Mouse (Mus musculus): ENCODE data around the gene Fhit.
"Not testable (repeated sequence)": the region's sequence is repeated elsewhere in the genome, so short reads cannot be mapped to it uniquely, and the experiment has no call there.

The Fhit gene

GRCm38 (mm10) chr14:10917893-10918803 lies 243.7 kb downstream of the Fhit start:
- no peak for DNase-seq (ENCODE audit: low spot score)

GRCm38 (mm10) chr14:10908011-10908410 lies 253.8 kb downstream of the Fhit start:
- DNase-seq (ENCODE audit: low spot score) = no peak

- no peak for DNase-seq (ENCODE audit: low spot score)
Observed at GRCm38 (mm10) chr14:10882759-10883158, 279.1 kb downstream of the Fhit start.

DNA sequence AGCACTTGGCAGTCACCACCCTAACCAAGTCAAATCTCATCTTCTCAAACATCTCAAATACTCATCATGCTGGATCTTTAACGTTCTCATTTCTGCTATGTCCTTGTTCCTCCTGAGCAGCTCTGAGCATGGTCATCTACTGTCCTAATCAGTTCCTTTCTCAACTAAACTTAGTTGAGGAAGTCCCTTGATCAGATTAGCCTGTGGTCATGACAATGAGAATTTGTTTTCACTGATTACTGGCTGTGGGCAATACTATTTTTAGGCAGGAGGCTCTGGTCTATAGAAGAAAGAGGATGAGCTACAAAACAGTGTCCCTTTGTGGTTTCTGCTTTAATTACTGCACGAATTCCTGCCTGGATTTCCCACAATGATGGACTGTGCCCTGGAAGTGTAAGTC lies 281.1 kb downstream of the Fhit start:
- DNase-seq (ENCODE audit: low spot score) = no peak

- no peak for DNase-seq (ENCODE audit: low spot score)
Observed at GRCm38 (mm10) chr14:10874595-10875372, 287.1 kb downstream of the Fhit start.

- no peak for DNase-seq (ENCODE audit: low spot score)
Observed at GRCm38 (mm10) chr14:10857606-10858005, 304.2 kb downstream of the Fhit start.

DNA sequence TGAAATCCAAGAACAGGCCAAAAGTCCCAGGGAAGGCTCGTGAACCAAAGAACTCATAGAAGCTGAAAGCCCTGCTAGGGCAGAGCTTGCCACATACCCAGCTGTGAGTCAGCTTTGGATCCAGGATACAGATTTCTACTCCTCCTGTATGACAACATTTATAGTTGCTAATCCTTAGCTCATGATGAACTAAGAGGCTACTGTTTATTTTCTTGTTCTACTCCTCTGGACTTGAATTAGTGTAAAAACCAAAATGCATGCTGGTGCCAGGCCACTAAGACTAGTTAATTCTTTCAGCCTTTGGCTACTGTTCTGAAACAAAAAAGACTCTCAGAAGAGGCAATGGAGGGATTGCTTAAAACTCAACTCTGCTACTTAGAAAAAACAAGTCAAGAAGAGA lies 309.9 kb downstream of the Fhit start:
- no peak for DNase-seq (ENCODE audit: low spot score)

GRCm38 (mm10) chr14:10836001-10836400 lies 325.8 kb downstream of the Fhit start:
- DNase-seq (ENCODE audit: low spot score) = no peak

DNA sequence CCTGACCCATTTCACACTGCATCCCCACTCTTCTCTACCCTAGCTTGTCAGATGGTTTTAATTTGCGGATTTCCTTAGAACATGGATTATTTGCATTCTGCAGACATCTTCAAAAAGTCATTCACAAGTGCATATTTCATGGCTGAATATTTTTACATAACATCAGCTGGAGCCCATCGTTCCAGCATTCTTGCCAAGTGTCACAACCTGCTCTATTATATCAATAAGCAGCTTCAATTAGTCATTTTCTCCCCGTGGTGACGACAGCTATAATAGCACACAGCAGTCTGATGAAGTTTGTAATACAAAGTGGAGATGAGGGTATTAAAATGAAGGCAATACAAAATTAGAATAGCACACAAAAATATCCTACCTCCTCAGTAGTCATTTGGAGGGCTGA lies 337.0 kb downstream of the Fhit start:
- no peak for DNase-seq (ENCODE audit: low spot score)

- DNase-seq (ENCODE audit: low spot score) = no peak
Observed at GRCm38 (mm10) chr14:10813551-10813950, 348.3 kb downstream of the Fhit start.

GRCm38 (mm10) chr14:10798489-10799180 lies 363.2 kb downstream of the Fhit start:
- no peak for DNase-seq (ENCODE audit: low spot score)

DNA sequence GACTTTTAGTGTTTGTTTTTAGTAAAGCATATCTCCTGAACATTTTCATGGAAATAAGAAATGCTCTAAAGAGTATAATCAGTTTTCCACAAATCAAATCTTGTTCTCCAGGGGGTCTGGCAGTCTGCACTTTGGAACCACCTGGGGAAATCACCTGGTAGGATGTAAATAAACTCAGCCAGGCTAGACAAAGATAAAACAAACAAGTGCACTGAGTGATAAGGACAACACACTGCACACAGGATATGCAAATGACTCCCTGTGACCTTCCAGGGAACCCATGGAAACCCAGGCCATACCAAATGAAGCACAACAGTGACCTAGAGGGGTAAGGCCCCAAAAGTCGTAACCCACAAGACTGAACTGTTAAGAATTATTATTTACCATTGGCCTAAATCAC lies 364.2 kb downstream of the Fhit start:
- no peak for DNase-seq (ENCODE audit: low spot score)

GRCm38 (mm10) chr14:10795498-10796075 lies 366.2 kb downstream of the Fhit start:
- DNase-seq (ENCODE audit: low spot score) = no peak

GRCm38 (mm10) chr14:10783929-10784328 lies 377.9 kb downstream of the Fhit start:
- no peak for DNase-seq (ENCODE audit: low spot score)

- DNase-seq (ENCODE audit: low spot score) = no peak
Observed at GRCm38 (mm10) chr14:10778721-10779120, 383.1 kb downstream of the Fhit start.

DNA sequence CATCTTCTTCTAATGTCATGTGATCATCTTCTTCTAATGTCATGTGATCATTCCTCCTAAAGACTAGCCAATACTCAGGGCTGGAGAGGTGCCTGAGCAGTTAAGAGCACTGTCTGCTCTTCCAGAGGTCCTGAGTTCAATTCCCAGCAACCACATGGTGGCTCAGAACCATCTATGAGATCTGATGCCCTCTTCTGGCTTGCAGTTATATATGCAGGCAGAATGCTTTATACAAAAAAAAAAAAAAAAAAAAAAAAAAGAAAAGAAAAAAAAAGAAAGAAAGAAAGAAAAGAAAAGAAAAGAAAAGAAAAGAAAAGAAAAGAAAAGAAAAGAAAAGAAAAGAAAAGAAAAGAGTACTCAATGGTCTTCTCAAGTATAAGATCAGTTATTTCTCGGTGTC lies 407.0 kb downstream of the Fhit start:
- not testable (repeated sequence) for DNase-seq (ENCODE audit: low spot score)

DNA sequence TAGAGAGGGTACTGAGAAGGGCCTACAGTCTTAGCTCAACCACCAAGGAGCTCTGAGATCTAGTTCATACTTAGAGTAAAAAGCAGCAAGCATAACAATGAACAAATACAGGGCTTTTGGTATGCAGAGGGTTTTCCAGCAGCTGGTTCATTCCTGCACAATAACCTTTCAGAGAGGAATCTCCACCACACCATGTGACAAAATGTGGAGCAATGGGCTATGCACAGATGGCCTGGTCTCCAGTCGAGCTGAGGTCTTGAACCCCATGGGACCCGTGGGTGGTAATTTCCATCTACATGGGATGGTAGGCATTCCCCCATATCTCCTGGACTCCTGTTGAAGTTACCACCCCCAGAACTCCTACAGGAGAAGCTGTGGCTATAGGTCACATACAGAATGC lies 423.8 kb downstream of the Fhit start:
- DNase-seq (ENCODE audit: low spot score) = no peak

GRCm38 (mm10) chr14:10722525-10722924 lies 439.3 kb downstream of the Fhit start:
- DNase-seq (ENCODE audit: low spot score) = no peak

GRCm38 (mm10) chr14:10712916-10713315 lies 448.9 kb downstream of the Fhit start:
- DNase-seq (ENCODE audit: low spot score) = no peak

- peak; percentile 13 for DNase-seq (ENCODE audit: low spot score)
Observed at GRCm38 (mm10) chr14:10712522-10712881, 449.3 kb downstream of the Fhit start.

DNA sequence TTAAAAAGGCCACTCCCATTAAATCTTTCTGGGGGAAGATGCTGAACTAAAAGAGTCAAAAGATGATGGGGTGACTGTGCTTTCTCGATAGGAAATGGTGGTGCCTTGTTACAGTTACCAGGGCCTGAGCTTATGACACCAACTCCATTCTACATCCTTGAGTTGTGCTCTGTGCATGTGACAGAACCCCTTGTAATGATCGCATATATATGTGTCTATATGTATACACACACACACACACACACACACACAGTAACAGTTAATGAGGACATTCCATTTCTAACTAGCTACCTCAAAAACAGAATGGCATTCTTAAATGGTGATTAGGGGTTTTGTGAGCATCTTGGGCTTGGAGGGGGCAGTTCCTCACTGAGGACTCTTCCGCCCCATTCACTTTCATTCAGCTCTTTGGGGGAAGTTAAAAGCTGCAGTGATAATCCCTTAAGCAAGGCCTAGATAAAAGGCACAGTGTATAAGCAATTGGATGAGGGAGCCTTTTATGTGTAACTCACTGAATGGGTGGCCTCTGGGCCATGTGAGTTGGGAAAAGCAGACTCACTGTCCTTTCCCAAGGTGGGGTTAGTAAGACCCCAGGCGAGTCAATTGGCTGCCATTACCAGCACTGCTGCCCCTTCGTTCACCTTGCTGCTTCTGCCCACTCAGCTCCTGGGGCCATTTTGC lies 449.9 kb downstream of the Fhit start:
- DNase-seq (ENCODE audit: low spot score) = no peak
